Mouse (Mus musculus) lung, postnatal 10 days (tissue): ENCODE data around the gene Spesp1.

Source experiments
- DNase-seq: peaks from one replicate; pipeline ENCODE4 v3.0.0; 2021

The Spesp1 gene

DNA sequence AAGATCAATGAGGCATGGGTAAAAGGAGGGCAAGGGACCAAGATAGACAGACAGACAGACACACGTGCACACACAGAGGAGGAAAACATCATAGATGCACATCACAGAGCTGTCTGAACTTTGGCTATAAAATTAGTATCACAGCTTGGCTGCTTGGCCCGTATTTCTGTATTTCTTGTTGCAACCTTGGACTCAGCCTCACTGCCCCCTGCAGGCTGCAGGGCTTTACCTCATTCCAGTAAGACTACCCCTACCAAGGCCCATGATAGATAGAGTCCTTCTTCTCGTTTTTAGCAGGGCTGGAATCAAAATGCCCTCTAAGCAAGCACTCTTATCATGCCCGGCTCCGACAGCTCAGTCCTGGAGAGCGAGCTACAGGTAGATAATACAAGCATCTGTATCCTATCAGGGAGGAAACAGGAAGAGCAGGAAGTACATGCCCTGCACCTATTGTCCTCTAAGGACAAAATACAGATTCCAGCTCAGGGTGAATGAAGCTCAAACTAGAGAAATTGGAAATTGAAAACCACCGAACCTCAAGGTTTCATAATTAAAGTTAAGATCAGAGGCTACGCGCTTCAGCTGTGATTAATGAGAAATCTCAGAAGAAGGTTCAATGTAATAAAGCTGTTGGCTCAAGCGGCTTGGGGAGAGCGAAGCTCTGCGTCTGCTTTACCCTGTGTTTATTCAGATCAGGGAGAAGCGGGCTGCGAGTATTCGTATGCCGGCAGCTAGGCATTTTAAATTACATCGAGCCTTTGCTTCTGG lies 36.2 kb downstream of the Spesp1 start:
- peak; percentile 59 for DNase-seq

DNA sequence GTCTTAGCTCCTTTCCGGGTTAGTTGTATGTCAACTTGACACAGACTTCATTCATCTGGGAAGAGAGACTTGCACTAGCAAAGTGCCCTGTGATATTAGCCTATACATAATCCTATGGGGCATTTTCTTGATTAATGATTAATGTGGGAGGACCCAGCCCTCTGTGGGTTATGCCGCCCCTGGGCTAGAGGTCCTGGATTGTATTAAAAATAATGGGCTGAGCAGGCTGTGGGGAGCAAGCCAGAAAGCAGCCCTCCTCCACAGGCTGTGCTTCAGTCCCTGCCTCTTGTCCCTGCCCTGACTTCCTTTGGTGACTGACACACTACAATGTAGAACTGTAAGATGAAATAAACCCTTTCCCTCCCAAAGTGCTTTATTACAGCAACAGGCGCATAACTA lies 37.4 kb downstream of the Spesp1 start:
- no peak for DNase-seq

DNA sequence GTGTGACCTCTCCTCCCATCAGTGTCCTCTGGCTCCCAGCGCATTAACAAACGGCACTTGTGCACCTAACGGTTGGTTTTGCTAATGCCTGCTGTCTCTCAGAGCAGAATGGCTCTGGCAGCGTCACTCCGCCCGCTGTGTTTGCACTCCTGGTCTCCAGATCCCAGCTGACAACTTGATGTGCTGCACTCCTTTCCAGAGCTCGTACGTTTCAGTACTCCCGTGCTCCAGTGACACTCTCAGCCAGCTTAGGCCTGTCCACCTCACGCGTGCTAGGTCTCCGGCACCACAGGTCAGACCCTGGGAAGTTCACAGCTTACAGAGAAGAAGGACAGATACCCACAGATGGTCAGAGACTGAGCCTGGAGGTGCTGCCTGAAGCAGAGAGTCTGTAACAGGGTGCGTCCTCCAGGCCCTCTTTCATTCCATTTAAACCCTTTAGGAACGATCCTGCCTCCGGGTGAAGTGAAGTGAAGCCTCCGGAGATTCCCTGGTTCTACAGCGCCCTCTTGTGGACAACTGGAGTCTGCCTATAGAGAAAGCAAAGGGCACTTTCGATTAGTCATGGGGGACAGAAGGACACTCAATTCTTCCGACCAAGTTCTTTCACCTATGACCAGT lies 37.9 kb downstream of the Spesp1 start:
- peak; percentile 89 for DNase-seq

DNA sequence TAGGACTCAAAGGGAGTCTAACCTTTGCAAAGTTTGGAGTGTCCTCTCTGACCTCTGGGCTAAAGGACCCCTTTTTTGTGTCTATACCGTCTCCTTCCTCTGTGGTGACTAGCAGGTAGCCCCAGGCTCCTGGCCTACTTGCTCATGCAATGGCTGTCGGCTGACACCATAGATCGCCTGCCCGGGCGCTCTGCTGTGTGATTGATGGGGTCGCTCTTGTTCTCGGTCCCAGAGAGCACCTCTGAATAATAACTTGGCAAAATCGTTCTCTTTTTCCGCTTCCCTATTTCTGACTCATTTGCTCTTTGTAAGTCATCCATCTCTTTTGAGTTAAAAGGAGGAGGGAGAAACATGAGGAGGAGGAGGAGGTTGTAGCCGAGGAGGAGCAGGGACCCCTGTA lies 42.0 kb downstream of the Spesp1 start:
- DNase-seq = no peak

DNA sequence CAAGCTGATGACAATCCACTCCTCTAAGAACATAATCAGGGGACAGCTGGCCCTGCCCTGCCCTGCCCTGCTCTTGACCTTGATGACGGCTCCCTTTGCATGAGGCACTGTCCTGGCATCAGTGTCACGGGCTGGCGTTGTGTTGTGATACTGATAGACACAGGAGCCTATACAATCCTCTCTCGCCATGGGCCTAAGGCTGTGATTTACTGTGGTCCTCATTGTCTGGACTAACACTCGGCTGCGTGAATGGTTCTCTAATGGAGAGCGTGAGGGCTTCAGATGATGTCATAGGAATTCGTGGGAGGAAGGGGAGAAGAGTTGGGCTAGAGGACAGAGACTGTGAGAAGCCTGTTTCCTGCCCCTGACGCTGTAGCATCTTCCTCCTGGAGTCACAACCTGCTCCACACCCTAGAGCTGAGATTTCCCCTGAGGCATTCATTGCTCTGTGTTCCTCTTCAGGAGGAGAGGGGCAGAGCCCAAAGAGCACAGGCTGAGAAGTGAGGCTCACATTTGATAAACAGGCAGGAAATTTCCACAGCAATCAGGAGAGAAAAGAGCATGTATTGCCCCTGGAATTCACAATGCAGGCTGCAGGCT lies 44.5 kb downstream of the Spesp1 start:
- DNase-seq = no peak

DNA sequence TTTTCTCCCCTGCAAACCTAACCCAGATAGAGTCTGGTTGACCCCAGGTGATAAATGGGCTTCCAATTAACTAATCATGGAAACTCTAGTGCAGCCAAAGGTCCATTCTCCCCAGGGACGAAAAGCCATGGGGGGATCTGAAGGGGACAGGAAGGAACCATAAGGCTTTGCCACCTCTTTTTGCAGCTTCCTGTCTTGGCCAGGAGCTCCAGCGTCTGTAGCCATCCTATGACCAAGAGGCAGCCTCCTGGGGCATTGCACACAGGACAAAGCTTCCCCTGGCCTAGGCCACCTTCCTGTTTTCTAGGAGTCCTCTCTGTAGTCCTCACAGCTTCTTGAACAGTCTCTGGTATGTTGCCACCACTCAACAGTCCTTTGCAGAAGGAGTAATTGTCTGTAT lies 46.5 kb downstream of the Spesp1 start:
- DNase-seq = no peak

DNA sequence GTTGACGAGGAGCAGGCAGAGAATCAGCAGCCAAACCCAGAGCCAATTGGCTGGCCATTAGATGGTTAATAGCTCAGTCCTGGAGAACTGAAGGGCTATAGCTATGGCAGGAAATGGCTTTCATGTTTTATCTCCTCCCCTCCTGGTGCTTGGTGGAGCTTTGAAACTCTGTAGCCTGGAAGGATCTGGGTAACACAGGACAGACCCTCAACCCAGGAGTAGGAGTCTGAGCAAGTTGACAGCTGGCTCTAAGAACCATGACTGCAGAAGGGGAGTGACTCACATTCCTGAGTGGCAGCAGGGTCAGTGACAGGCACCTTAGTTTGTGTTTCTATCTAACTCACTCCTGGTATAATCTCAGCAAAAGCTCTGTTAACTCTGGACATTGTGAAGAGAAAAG lies 49.4 kb downstream of the Spesp1 start:
- no peak for DNase-seq

DNA sequence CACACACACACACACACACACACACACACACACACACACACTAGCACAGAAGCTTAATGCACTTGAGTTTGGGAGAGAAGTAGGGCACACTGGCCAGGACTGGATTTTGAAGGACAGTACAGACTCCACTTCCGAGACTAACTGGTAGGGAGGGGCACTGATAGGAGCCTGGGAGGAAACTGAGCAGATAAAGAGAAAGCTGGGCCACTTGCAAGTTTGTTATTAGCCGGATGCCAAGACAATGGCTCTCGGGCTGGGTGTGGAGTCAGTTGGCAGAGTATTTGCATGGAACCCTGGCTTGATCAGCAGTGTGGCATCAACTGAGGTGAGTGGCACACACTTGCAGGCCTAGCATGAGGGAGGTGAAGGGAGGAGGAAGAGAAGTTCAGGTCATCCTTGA lies 51.0 kb downstream of the Spesp1 start:
- peak; percentile 69 for DNase-seq

DNA sequence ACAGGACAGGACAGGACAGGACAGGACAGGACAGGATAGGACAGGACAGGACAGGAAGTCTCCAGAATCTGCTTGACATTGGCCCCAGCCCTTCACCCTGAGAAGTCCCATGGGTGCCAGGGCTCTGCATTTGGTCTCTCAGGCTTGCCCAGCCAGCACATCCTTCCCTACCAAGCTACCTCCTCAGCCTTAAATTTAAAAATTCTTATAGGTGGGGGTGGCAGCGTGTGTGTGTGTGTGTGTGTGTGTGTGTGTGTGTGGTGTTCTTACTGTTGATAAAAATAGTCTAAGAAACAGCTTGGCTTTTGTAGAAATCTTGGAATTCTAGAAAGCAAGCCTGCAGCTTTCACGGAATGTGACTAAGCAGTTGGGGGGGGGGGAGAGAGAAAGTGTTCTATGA lies 52.0 kb downstream of the Spesp1 start:
- no peak for DNase-seq

DNA sequence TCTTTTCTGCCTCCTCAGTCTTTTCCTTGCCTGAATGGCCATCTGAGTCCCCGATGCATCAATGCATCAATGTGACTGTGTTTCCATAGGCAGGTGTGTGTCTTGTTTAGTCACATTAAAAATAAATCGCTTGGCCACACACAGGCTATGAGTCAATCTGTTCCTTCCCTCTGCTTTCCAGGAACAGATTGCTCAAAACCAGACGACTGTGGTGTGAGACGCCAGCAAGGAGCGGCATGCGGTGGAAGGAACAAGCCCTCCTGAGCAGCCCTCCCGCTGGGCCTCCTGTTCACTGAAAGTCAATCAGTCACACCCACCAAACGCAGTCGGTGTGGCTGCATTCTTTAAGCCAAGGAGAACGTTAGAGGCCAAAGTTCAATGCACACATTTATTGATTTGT lies 59.5 kb downstream of the Spesp1 start:
- no peak for DNase-seq

DNA sequence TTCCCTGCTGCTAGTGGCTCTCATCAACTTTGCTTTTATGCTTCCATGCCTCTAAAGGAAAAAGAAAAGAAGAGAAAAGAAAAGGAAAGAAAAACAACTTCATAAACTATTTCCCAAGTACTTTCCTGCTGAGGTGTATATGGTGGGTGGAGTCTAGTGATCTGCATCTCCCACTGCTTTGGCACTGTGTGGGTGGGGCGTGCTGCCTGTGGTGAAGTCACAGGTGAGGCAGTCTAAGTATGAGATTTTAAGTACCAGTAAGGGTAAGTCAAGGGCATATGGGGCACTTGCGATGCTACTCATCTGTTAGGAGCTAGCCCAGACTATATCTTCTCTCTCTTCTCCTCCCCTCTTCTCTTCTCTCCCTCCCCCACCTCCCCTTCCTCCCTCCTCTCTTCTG lies 60.0 kb downstream of the Spesp1 start:
- DNase-seq = no peak
